Mouse (Mus musculus) stomach, postnatal 0 days (tissue): ENCODE data around the gene Tshz2.

ENCODE experiments used
- CTCF ChIP-seq: IDR thresholded peaks from 2 replicates; pipeline ENCODE4 v1.5.1; 2016; ENCODE audit warnings: antibody characterized with exemption, low read depth, mild to moderate bottlenecking, moderate library complexity
- EP300 ChIP-seq: optimal IDR thresholded peaks from 2 replicates; pipeline ENCODE3; 2016; ENCODE audit warnings: antibody characterized with exemption

GRCm38 (mm10) chr2:169995987-169996386 is 363.2 kb downstream of the Tshz2 start:
- TF ChIP-seq CTCF, result no peak
- TF ChIP-seq EP300, result no peak
